Mouse (Mus musculus): Measurements from ENCODE around the gene Ddi2. TPM values are rescaled to one million over a fixed set of nuclear protein-coding genes. Genes with fewer than 3 reads are reported as not detected.

Gene Ddi2
- total RNA-seq, 2 experiments from 2014 or later: 32.7 to 32.9 TPM

DNA sequence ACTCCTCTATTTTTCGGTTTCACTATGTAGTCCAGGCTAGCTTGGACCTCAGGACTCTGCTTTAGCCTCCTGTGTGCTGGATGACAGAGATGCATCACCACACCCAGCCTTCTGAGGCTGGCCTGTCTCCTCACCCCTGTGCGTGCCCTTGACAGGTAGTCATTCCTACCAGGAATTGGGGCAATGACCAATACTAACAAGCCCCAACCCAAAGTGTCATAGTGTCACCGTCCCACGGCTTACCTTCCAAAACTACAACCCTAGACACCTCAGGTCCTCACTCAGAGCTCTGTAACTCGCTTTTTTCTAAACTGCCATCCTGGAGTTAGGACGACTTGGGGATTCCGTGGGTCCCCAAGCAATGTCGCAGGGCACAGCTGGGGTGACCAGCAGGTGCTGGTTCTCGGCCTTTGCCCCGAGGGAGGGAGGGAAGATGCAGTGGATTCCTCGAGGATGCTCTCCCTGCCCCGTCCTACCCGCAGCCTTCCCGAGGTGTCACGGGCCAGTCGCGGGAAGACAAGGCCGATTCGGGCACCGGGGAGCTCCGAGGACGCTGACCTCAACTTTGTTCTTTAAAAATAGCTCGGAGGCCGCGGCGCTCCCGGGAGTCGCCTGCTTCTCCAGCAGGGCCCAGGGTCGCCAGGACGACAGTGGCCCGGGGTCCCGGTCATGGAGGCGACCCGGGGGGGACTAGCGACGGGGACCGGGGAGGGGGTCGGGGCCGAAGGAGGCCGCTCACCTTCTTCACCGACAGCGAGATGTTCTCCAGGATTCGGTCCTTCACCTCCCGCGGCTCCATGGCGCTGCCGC, 59.9 kb downstream of the Ddi2 start:
- peak; percentile 19 for ATAC-seq (replicated peaks; ENCODE audit: poor library complexity, severe bottlenecking)

DNA sequence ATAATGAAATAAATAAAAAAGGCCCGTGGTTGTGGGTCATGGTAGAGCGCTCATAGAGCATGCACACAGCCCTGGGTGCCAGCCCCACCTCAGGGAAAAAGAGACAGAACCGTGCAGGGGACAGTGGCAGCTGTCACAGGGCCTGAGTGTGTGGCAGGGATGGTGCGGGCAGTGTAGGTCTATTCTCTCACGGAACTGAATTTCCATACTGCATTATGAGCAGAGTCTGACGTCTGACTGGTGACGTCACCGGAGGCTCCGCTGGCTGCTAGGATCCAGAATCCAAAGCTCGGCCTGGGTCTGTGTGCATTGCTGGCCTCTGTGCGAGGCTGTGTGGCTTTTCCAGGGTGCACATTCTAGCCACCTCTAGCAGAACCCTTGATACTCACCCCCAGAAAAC, 62.3 kb downstream of the Ddi2 start:
- no peak for ATAC-seq (replicated peaks; ENCODE audit: poor library complexity, severe bottlenecking)

DNA sequence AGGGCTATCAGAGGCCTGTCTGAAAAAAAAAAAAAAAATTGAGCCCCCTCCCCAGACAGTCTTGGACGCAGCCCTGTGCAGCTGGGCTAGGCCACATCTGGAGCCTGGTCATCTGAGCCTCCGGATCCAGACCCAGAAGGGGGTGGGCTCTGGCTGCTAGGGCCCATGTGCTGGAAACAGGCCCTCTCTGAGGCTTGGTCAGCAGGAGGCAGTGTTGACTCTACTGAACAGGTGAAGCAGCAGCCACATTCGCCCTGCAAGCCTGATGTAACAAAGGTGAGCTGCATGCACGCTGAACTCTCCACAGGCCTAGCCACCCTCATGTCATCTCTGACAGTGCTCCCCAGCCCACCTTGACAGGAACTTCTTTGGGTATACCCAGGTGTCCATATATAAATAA, 63.5 kb downstream of the Ddi2 start:
- ATAC-seq (replicated peaks; ENCODE audit: poor library complexity, severe bottlenecking): no peak

DNA sequence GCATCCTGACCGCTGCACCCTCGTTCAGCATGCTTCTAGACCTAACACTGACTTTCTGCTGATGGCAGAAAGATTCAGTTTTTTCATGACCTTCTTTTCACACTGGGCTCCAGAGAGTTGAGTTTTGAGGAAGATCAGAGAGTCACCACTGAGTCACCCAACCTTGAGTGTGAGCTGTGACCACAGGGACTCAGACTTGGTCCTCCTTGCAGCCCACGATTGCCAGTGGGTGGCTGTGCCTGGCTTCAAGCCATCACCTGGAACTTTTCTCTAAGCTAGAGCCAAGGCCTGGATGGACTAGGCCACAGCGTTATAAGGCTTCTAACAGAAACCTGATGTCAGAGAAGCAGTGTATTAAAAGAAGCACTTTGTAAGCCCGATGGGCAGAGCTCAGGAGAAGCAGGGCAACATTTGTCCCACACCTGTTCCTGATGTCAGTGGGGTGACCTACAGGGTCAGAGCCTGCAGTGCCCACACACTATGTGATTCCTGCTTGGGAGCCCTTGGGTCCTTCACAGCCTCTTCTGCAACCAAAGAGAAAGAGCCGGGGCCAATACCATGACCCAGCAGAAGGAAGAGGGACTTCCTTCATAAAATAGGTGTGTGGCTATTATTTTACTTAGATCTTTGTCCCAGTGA, 64.3 kb downstream of the Ddi2 start:
- no peak for ATAC-seq (replicated peaks; ENCODE audit: poor library complexity, severe bottlenecking)

DNA sequence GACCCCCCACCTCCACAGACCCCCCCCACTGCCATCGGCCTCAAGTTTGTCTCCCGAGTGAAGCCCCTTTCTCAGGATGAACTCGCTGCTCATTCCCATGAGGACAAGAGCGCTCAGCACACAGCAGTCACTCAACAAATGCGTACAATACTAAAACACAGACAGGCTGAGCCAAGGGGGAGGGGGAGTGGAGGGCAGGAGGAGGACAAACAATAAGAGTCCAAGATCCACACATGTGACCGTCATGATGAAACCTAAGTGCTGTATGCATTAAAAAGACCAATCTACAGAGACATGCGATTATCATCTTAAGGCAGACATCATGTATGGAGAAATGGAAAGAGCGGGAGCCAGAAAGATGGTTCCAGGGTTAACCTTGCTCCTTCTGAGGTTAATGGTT, 66.3 kb downstream of the Ddi2 start:
- ATAC-seq (replicated peaks; ENCODE audit: poor library complexity, severe bottlenecking): no peak

DNA sequence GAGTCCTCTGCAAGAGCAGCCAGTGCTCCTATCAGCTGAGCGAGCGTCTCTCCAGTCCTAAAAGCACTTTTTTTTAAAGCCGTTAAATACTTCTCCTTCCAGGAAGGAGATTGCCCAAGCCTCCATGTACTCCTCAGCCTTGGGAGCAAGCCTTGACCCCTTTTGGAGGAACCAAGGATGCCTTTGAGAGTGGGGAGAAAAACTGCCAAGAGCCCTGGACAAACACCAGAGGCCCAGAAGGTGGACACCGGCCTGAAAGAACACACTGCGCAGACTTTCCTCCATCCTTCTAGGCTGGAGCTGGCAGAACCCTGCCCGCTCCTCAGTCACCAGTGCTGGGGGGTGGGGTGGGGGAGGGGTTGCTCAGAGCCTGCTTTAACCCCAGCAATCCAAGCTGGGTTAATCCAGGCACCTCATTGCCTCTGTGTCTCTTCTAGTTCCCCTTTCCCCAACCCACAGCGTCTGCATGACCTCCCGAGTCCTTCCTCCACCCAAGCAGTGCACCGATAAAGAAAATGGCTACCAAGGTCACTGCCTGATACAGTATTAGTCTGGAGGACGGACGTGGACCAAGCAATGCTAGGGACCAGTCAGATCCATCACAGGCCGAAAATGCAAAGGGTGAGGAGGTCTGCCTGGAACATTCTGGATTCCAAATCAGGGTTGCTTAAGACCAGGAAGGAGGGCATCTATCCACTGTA, 67.2 kb downstream of the Ddi2 start:
- peak; percentile 86 for ATAC-seq (replicated peaks; ENCODE audit: poor library complexity, severe bottlenecking)

DNA sequence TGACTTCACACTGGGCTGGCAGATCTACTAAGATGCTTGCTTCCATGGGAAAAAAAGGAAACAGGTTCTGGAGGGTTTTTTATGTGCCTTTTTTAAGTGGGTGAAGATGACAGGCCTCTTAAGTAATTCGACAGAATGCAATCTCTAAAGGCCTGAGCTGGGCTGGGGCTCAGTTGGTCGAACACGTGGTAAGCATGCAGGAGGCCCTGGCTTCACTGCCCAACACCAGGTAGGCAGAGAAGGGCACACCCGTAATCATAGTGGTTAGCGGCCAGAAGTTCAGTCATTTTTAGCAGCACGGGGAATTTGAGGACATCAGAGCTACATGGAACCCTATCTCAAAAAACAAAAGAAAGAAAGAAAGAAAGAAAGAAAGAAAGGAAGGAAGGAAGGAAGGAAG, 68.7 kb downstream of the Ddi2 start:
- no peak for ATAC-seq (replicated peaks; ENCODE audit: poor library complexity, severe bottlenecking)

DNA sequence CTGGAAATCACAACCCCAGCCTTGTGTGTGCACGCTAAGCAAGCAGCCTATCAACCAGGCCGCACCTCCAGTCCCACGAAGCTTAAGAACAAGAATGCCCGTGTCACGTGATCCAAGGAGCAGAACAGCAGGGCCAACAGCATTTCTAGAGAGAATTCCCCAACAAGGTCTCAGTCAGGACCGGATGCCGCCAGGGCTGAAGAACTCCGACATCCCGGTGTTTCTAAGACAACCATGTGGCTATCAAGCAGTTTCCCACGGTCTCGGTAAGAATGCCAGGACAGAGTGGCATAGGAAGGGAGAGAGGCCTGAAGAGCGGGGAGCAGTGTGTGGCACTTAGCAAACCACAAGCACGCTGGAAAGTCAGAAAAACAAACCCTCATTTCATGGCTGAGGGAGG, 69.4 kb downstream of the Ddi2 start:
- ATAC-seq (replicated peaks; ENCODE audit: poor library complexity, severe bottlenecking): no peak

DNA sequence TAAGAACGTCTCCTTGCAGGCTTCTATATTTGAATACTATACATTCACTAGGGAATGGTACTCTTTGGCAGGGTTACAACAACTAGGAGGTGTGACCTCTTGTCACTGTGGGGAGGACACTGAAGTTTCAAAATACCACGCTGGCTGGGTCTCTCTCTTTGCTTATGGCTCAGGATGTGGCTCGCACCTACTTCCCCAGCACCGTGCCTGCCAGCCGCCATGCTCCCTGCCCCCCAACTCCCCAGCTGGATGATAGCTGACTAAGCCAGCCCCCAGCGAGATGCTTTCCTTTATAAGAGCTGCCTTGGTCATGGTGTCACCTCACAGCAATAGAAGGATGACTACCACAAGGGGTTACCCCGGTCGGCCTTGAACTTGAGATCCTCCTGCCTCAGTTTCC, 70.2 kb downstream of the Ddi2 start:
- peak; percentile 52; the same call in 1 of the 2 replicates for ATAC-seq (replicated peaks; ENCODE audit: poor library complexity, severe bottlenecking)

DNA sequence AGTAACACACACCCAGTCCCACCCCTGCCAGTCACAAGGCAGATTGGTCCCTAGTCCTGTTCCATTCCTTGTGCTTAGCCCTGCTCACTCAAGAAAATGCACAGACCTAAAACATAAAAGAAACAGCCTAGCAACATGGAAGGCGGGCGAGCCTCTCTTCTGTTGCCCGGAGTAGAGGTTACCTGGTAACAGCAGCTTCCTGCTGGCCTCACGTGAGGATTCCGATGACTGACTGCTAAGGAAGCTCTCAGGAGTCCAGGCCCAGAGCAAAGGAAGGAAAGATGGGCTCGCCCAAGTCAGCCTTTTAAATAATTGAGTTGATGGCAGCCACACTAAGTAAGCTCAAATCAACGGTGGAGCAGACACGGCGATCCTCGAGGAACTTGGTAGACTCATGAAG, 71.3 kb downstream of the Ddi2 start:
- ATAC-seq (replicated peaks; ENCODE audit: poor library complexity, severe bottlenecking): no peak

DNA sequence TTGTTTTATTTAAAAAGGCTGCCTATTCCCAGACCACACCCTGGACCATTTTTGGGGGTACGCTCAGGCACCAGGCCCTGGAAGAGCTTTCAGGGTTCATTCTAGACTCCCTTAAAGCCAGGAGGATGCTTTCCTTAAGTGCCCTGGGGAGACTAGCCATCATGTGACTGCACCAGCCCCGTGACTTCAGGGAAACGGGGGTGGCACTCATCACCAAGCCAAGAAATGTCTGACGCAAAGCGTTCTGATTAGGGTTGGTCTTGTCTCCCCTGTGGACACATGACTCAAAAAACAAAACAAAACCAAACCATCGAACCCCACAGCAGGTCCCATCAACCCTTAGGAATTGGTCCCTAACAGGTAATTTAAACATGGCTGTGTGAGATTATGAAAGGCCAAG, 71.9 kb downstream of the Ddi2 start:
- ATAC-seq (replicated peaks; ENCODE audit: poor library complexity, severe bottlenecking): no peak

DNA sequence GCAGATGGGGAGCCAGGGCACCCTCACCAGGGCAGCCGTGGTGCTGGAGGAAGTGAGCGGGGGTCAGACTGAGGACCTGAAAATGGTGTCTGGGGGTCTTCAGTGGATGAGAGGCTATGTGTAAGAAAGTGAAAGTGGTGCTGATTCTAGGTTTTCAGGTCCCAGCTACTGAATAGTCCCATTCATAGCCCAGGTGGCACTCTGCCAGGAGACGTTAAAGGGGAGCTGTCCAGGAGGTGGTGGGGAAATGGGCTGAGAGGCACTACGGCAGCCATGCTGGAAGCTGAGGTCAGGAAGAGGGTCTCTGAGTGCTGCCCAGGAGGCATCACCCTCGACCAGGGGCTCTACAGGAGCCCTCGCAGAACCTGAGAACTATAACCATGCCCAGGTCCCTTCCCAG, 74.0 kb downstream of the Ddi2 start:
- ATAC-seq (replicated peaks; ENCODE audit: poor library complexity, severe bottlenecking): no peak

DNA sequence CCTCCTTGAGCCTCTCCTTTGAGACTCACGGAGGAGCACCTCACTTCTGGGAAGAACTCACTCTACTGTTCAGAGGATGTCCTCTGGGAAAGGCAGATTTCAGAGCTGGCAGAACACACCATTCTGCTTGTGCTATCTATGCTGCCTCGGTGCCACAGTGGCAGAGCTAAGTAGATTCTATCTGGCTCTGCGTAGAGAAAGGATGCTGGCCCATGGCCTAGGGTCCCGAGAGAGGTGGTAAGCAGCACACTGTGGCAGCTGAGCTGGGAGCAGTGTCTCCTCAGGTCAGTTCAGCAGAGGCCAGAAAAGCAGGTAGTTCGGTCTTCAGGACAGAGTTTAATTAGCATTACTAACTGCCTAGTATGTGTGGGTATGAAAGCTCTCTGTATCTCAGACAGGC, 75.0 kb downstream of the Ddi2 start:
- ATAC-seq (replicated peaks; ENCODE audit: poor library complexity, severe bottlenecking): no peak

DNA sequence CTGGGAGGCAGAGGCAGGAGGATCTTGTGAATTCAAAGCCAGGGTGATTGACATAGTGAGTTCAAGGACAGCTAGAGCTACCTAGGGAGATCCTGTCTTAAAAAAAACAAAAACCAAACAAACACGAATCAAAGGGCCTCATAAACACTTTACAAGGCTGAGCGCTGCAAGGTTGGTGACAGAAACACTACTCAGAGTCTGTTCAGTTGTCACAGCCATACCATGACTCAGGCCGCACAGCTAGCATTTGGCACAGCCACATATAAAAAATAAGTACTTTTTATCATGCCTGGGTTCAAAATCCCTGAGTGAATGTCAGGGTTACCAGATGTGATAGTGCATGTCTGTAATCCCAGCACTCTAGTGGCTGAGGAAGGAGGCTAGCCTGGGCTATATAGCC, 76.0 kb downstream of the Ddi2 start:
- ATAC-seq (replicated peaks; ENCODE audit: poor library complexity, severe bottlenecking): no peak

DNA sequence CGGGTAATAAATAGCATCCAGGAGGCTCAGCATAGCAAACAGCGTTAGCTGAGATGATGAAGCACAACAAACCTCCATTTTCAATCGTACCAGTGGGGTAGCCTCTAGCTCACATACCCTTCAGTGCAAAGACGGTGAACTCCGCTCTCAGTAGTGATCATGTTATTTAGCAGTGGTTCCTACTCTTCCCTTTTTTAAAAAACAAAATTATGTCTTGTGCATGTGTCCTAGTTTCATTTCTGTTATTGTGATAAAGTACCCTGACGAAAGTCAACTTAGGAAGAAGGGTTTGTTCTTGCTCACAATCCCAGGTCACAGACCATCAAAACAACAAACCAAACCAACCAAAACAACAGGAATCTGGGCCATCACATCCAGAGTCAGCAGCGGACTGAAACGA, 77.2 kb downstream of the Ddi2 start:
- peak; percentile 62 for ATAC-seq (replicated peaks; ENCODE audit: poor library complexity, severe bottlenecking)

DNA sequence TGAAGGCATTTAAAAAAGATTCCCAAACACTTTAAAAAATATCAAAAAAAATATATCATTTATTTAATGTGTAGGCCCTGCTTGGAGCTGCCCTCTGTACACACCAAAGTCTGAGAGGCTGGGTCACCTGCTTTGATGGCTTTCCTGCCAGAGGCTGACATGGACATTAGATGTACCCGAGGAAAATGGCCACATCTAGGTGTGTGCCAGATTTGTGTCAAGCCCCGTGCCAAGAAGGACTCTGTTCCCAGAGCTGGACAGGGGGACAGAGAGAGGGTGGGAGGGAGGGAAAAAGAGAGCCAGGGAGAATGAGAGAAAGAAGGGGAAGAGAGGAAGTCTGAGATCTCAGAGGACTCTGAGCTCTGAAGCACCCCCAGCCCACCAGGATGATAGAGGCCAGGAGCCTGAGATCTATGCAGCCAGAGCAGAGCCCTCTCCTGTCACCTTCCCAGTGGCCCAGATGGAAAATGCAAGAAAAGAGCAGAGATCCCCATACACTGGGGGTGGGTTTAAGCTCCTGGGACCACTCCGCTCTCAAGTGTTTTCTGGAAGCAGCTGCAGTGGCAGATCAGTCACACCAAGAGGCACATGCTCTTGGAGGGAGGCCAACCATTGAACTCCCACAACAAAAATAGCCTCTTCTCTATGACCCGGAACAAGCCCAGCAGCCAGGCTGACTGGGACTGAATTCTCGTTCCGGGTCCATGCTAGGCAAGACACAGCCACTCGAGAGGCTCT, 79.9 kb downstream of the Ddi2 start:
- no peak for ATAC-seq (replicated peaks; ENCODE audit: poor library complexity, severe bottlenecking)

DNA sequence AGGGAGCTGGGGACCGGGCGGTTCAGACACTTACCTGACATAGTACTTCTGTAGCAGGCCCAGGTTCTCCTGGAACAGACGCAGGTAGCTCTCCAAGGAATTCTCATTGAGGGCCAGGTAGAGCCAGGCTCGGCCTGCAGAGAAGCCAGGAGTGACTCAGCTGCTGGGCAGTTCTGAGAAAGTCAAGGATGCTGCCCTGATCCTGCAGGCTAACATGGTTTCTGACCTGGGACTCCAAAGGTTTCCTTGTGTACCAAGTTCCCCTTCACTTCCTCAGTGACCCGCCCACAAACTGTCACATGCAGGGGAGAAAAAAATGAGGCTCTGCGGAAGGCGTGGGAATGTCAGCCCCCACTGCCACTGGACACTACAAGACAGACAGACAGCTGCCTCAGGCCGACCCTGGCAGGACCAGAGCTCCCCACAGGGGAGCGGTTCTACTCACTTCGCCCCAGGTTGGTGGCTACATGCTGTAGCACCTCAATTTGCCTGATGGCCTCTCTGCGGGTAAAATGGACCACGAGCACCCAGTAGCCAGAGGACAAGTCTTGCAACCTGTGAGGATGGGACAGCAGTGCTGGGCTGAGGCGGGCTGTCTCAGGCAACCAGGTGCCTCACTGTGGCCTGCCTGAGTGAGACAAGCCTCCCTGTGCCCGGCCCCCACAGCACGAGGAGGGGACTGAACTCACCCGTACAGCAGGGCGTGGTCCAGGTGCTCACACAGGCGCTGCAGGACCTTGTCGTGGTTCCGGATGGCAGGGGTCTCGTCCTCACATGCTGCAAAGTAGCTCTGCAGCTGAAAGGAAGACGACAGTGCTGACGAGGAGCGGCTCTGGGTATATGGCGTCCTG, 81.0 kb downstream of the Ddi2 start:
- no peak for ATAC-seq (replicated peaks; ENCODE audit: poor library complexity, severe bottlenecking)

DNA sequence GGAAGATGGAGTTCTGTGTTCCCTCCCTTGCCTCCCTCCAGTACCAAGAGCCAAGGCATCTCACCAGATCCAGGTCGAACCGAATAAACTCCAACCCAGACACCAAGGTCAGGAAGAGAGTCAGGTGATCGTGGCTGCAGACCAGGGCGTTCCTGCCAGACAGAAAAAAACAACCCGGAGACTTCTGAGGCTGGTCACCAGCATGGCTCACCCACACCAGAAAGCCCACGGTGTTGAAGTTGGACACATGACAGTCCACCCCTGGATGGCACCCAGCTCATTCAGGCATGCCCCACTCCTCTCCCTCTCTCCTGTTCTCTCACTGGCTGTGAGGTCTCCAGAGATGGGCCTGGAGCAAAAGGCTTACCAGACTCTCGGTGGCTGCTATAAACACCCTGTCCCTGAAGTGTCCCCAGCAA, 81.9 kb downstream of the Ddi2 start:
- no peak for ATAC-seq (replicated peaks; ENCODE audit: poor library complexity, severe bottlenecking)

DNA sequence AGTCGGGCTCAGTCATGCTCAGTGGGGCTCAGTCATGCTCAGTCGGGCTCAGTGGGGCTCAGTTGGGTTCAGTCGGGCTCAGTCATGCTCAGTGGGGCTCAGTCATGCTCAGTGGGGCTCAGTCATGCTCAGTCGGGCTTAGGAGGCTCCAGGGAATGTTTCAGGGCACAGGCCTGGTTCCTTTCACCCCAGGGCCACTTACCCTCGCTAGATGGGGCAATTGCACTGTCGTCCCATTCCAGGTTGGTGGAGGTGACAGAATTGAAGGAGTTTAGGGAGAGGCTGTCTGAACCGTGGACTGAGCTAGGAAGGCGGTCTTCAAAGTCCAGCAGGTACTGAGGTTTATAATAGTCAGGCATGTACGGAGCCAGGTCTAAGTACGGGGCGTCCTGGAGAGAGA, 83.7 kb downstream of the Ddi2 start:
- ATAC-seq (replicated peaks; ENCODE audit: poor library complexity, severe bottlenecking): no peak

DNA sequence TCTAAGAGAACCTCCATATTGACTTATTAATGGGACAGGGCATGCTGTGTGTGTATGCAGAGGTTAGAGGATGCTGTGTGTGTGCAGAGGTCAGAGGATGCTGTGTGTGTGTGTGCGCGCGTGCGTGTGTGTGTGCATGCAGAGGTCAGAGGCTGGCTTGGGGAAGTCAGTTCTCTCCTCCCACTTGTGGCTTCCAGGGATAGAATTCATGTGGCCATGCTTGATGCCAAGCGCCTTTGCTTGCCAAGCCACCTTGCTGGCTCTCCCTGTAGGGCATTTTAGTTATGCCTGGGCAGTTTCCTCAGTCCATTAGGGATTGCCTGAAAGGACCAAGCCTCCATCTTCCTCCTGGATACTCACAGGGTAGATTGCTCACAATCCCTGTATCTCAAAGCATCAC, 86.5 kb downstream of the Ddi2 start:
- ATAC-seq (replicated peaks; ENCODE audit: poor library complexity, severe bottlenecking): no peak
